Mouse (Mus musculus) erythroblast, embryonic 14.5 days (primary cell): ENCODE measurements around the gene Inava.

Source experiments
- GATA1 ChIP-seq: IDR thresholded peaks from 2 replicates; pipeline ENCODE4 v1.6.1; 2012; ENCODE audit warnings: low read length, inconsistent platforms, mixed read lengths
- TAL1 ChIP-seq: IDR thresholded peaks from 3 replicates; pipeline ENCODE4 v1.6.1; 2012; ENCODE audit warnings: low read length, inconsistent platforms, mixed read lengths

DNA sequence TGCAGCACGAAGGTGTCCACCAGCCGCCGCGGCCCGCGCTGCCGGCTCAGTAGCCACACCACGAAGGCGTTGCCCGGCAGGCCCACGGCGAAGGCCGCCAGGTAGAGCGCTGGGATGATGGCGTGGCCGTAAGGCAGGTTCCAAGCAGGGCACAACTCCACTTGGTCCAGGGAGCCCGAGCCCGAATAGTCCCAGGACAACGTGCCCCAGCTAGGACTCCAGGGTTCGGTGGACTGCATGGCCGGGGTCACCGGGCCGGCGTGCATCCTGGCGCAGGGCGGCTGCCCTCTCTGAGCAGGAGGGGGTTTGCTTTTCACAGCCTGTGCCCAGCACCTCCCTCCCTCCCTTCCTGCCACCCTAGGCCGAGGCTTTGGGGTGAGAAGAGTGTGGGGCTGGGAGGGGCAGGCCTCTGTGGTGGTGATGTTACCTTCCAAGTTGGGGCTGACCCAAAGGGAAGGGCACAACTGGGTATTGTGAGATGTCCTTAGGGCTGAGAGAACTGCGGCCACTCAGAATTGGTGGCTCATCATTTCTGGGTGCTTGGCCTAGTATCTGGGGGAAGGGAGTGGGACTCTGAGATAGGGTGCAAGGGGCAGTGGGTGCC is 26.7 kb upstream of the Inava start, which contains the start of gene Gpr25:
- no peak for TF ChIP-seq TAL1
- no peak for TF ChIP-seq GATA1
